Mouse (Mus musculus): ENCODE measurements around the gene Wnt3a. TPM values are rescaled to one million over a fixed set of nuclear protein-coding genes. Genes with fewer than 3 reads are reported as not detected.

The Wnt3a gene
- polyA plus RNA-seq, 1 experiment from 2014 or later = 1.6 TPM

DNA sequence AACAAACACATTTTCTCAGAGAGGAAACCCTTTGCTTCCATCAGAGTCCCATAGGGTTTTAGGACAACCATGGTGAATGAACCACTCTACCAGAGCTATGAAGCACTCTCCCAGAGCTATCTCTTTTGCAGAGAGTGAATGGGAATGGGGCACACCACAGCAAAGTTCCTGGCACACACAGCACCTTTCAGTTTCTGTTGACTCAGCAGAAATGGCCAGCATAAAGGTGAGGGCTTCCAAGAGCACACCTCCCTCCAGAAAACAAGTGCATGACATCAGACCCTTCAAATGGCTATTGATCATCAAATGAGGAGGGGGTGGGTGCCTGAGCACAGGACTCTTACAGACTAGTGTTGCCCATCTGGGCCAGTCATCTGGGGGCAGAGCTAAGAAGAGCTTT, 28.2 kb downstream of the Wnt3a start:
- no peak for ATAC-seq (ENCODE audit: insufficient number of reproducible peaks, insufficient read depth, low FRiP score, low TSS enrichment, low read depth)
- Histone ChIP-seq H3K4me2 (no peak overlapping the region), H3K9ac (replicated peaks) (no peak overlapping the region), H3K4me3 (replicated peaks) (no peak overlapping the region), H3K9me3 (no peaks in the 10 kb centered on the region), H3K27me3 (peaks cover 56% of the 10 kb centered on the region), H3K36me3 (no peaks in the 10 kb centered on the region), H3K4me1 (replicated peaks) (peaks cover 15% of the 10 kb centered on the region), H3K27ac (no peak overlapping the region)

DNA sequence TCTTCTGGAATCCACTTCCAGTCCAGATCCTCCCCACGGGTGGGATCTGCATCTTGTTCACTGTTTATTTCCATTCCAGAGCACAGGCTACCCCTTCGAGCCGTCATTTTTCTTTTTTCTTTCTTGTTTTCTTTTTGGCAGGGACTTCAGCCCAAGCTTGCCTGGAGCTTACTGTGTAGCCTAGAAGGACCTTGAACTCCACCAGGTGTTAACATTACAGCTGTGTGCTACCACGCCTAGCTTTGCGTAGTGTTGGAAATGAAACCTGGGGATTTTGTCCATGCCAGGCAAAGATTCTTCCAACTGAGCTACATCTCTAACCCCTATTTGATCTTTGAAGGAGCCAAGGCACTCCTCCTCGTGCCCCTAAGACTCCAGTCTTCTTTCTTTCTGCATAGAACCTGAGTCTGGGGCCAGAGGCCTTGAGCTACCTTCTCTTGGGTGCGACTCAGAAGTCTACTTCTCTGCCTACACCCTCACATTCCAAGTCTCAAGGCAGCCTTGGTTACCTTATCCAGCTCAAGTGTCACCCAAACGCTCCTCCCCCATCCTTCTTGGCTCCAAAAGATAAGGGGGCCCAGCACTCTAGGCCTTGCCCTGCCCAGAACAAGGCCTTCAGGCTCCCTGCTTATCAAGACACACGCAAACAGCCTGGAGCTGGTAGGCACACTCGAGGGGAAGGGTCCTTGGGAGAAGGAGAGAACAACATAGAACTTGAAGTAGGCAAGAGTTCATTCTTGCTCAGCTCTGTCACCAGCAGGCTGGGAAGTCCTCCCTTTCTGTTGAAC, 29.7 kb downstream of the Wnt3a start:
- ATAC-seq (ENCODE audit: insufficient number of reproducible peaks, insufficient read depth, low FRiP score, low TSS enrichment, low read depth) = no peak
- no peak overlapping the region for H3K4me2 ChIP-seq
- no peaks in the 10 kb centered on the region for H3K36me3 ChIP-seq
- no peaks in the 10 kb centered on the region for H3K9me3 ChIP-seq
- H3K4me1 ChIP-seq (replicated peaks) = peaks cover 15% of the 10 kb centered on the region
- H3K27ac ChIP-seq = no peak overlapping the region
- no peak overlapping the region for H3K9ac ChIP-seq (replicated peaks)
- H3K27me3 ChIP-seq = peaks cover 49% of the 10 kb centered on the region
- 75% methylated on average over 10 of the region's 10 CpGs for WGBS
- H3K4me3 ChIP-seq (replicated peaks) = no peak overlapping the region

DNA sequence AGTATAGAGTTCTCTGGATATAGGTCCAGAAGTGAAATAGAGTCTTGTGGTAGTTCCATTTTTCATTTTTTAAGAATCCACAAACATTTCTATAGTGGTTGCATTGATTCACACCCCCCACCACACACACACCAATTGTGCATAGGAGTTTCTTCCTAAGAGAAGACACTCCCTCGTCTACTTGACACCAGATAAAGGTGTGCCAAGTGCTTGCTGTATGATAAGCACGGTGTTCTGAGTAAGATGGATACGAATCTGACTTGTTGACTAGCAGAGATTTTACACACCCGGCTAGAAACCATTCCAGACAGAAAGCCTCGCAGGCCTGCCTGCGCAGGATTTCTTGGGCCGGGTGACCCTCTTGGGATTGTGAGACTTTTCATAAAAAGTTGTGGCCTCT, 30.9 kb downstream of the Wnt3a start:
- no peak overlapping the region for H3K4me2 ChIP-seq
- H3K4me1 ChIP-seq (replicated peaks) = peaks cover 11% of the 10 kb centered on the region
- H3K27me3 ChIP-seq = peaks cover 45% of the 10 kb centered on the region
- WGBS = 87% methylated on average over 7 of the region's 7 CpGs
- H3K27ac ChIP-seq = no peak overlapping the region
- no peaks in the 10 kb centered on the region for H3K36me3 ChIP-seq
- H3K4me3 ChIP-seq (replicated peaks) = no peak overlapping the region
- no peaks in the 10 kb centered on the region for H3K9me3 ChIP-seq
- ATAC-seq (ENCODE audit: insufficient number of reproducible peaks, insufficient read depth, low FRiP score, low TSS enrichment, low read depth) = no peak
- no peak overlapping the region for H3K9ac ChIP-seq (replicated peaks)

DNA sequence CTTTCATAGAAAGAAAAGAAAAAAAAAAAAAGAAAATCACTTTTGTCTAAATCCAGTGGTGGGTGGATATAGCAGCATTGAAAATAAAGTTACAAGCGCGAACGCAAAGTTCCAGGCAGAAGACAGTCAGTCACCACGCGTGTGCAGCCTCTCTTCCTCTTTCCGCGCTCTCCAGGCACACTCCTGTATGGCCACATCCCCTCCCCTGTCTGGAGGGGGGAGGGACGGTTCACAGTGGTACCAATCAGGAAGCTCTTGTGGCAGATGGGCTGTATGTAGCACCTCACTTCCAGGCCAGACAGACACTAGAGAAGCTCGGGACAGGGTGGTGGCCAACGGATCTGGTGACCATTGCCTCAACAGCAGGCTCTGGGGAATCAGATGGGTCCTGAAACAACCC, 42.5 kb downstream of the Wnt3a start:
- no peaks in the 10 kb centered on the region for H3K9me3 ChIP-seq
- H3K4me2 ChIP-seq = no peak overlapping the region
- 61% methylated on average over 10 of the region's 10 CpGs for WGBS
- no peak overlapping the region for H3K4me3 ChIP-seq (replicated peaks)
- no peaks in the 10 kb centered on the region for H3K36me3 ChIP-seq
- H3K27me3 ChIP-seq = peaks cover 37% of the 10 kb centered on the region
- no peak overlapping the region for H3K27ac ChIP-seq
- no peak overlapping the region for H3K9ac ChIP-seq (replicated peaks)
- no peak for ATAC-seq (ENCODE audit: insufficient number of reproducible peaks, insufficient read depth, low FRiP score, low TSS enrichment, low read depth)
- peaks cover 4% of the 10 kb centered on the region for H3K4me1 ChIP-seq (replicated peaks)

DNA sequence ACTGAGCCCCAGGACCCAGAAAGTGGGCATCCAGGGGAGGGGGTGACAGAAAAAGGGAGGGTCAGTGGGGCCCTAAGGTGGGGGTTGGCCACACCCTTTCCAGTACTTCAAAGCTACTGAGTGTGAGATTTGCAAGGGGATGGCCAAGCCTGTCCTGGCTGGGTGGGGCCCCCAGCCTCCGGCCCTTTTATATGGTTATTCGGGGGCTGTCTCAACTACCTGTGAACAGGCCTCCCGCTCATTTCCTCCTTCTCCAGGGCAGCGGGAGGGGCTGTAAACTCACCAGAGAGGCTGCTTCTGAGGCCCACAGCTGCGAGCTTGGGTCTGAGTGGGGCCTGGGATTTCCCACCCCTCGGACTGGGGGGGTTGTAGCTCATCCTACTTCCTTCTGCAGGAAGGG, 46.7 kb downstream of the Wnt3a start:
- no peak overlapping the region for H3K4me2 ChIP-seq
- no peak for ATAC-seq (ENCODE audit: insufficient number of reproducible peaks, insufficient read depth, low FRiP score, low TSS enrichment, low read depth)
- no peak overlapping the region for H3K27ac ChIP-seq
- H3K4me3 ChIP-seq (replicated peaks) = no peak overlapping the region
- WGBS = 14% methylated on average over 6 of the region's 6 CpGs
- peaks cover 59% of the 10 kb centered on the region for H3K27me3 ChIP-seq
- H3K36me3 ChIP-seq = no peaks in the 10 kb centered on the region
- H3K4me1 ChIP-seq (replicated peaks) = peaks cover 17% of the 10 kb centered on the region
- H3K9me3 ChIP-seq = no peaks in the 10 kb centered on the region
- H3K9ac ChIP-seq (replicated peaks) = no peak overlapping the region

DNA sequence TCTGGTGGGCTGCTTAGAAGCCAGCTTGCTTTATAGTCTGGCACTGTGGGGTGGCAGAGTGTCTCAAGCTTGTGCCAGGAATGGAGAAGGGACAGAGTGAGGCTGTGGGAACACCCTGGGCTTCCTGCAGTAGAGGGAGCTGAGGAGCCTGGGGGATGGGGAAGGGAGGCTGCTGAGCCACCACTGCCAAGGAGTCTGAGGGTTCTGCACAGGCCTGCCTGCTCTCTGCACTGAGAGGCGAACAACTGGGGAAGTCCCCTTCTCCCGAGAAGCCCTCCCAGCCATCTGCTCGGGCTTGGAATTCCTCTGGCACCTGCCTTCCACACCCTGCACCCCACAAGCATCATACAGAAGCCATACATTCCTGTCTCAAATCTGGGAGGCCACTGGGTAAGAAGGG, 48.7 kb downstream of the Wnt3a start:
- ATAC-seq (ENCODE audit: insufficient number of reproducible peaks, insufficient read depth, low FRiP score, low TSS enrichment, low read depth) = no peak
- Histone ChIP-seq H3K4me1 (replicated peaks) (peaks cover 24% of the 10 kb centered on the region), H3K4me3 (replicated peaks) (no peak overlapping the region), H3K36me3 (no peaks in the 10 kb centered on the region), H3K9ac (replicated peaks) (no peak overlapping the region), H3K4me2 (no peak overlapping the region), H3K27me3 (peaks cover 52% of the 10 kb centered on the region), H3K27ac (no peak overlapping the region), H3K9me3 (no peaks in the 10 kb centered on the region)
- 3% methylated on average over 3 of the region's 3 CpGs for WGBS

DNA sequence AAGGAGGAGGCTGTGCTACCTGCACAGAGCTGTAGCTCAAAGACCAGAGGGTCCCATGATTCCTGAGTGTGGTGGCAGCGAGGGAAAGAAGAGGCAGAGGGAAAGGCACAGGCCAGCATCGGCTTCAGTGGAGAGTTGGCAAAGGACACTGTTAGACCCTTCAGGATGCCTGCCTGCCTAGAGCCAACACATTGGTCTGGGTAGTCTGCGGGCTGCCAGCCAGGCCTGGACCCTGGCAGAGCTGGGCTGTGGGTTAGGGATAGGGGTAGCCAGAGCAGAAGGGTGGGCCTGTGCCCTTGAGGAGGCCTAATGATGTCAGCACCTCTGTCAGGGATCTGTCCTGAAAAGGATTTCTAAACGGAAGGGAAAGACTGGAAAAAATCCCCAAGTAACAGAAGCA, 50.8 kb downstream of the Wnt3a start:
- no peaks in the 10 kb centered on the region for H3K36me3 ChIP-seq
- H3K27ac ChIP-seq = no peak overlapping the region
- H3K4me3 ChIP-seq (replicated peaks) = no peak overlapping the region
- H3K9ac ChIP-seq (replicated peaks) = no peak overlapping the region
- WGBS = 69% methylated on average over 4 of the region's 4 CpGs
- no peak for ATAC-seq (ENCODE audit: insufficient number of reproducible peaks, insufficient read depth, low FRiP score, low TSS enrichment, low read depth)
- H3K4me1 ChIP-seq (replicated peaks) = peaks cover 24% of the 10 kb centered on the region
- H3K9me3 ChIP-seq = no peaks in the 10 kb centered on the region
- H3K4me2 ChIP-seq = no peak overlapping the region
- peaks cover 47% of the 10 kb centered on the region for H3K27me3 ChIP-seq

DNA sequence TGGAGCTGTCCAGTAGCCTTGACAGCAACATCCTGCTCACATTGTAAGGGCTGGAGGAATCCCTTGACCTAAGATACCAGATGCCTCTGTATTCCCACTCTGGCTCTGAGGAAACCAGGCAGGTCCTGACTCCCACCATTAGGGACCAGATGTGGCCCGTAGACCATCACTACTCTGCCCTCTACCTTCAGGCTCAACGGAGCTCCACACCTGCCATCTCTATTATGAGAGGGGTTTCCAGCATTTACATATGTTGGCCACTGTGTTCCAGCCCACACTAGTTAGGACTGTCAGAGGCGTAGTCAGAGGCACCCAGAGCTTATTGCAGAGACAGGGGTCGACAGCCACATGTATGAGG, 51.1 kb downstream of the Wnt3a start:
- ATAC-seq (ENCODE audit: insufficient number of reproducible peaks, insufficient read depth, low FRiP score, low TSS enrichment, low read depth) = 0 out of 2 replicates have a peak, but pooled peaks have one; percentile 3
- H3K27ac ChIP-seq = no peak overlapping the region
- H3K4me3 ChIP-seq (replicated peaks) = 0 out of 2 replicates have a peak overlapping the region, but pooled peaks have one; percentile 0
- peaks cover 47% of the 10 kb centered on the region for H3K27me3 ChIP-seq
- H3K4me2 ChIP-seq = peak overlapping the region; percentile 1; the same call in 1 of the 2 replicates
- H3K4me1 ChIP-seq (replicated peaks) = peaks cover 24% of the 10 kb centered on the region
- 19% methylated on average over 4 of the region's 4 CpGs for WGBS
- H3K9me3 ChIP-seq = no peaks in the 10 kb centered on the region
- no peak overlapping the region; the same call in 1 of the 2 replicates for H3K9ac ChIP-seq (replicated peaks)
- no peaks in the 10 kb centered on the region for H3K36me3 ChIP-seq

DNA sequence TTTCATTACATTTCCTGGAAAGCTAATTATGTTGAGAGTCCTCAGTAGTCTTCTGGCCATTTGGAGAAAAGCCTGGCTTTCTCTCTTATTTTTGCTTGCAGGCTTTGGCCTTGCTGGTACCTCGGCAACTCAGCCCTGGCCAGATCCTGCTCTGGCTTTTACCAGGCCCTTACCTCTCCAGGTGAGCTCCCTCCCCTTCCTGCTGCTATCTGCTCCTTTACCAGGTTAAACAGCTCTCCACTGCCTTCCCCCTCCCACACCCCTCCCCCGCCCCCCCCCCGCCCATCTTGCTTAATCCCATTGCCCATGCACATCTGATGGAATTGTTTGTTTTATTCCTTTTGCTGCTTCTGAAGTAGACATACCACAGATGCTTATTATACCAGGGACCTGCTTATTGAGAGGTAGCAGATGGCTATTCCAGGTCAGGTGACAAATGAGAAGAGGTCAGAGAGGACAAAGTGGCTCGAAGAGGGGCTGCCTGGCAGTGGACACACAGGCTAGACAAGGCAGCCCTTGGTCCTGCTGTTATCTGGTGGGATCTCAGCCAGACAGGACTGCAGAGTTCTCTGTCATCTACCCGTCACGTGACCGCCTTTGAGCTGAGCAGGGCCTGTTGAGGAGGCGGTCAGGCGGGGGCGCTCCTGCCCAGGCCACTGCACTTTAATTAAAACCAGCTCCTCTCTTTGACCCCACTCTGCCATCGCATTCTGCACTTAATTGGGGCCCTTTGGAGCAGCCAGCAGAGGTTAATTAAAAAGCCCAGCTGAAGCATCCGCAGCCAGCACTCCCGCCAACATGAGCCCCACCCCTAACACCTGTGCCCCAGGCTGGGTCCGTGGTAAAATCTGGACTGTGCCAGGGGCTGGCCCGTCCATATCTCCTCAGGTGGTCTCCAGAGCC, 51.8 kb downstream of the Wnt3a start:
- Histone ChIP-seq H3K36me3 (no peaks in the 10 kb centered on the region), H3K9me3 (no peaks in the 10 kb centered on the region), H3K27ac (no peak overlapping the region), H3K4me2 (peak overlapping the region; percentile 1; the same call in 1 of the 2 replicates), H3K9ac (replicated peaks) (no peak overlapping the region; the same call in 1 of the 2 replicates), H3K27me3 (peaks cover 41% of the 10 kb centered on the region), H3K4me1 (replicated peaks) (peaks cover 20% of the 10 kb centered on the region), H3K4me3 (replicated peaks) (0 out of 2 replicates have a peak overlapping the region, but pooled peaks have one; percentile 0)
- ATAC-seq (ENCODE audit: insufficient number of reproducible peaks, insufficient read depth, low FRiP score, low TSS enrichment, low read depth) = peak; percentile 65
- WGBS = 4% methylated on average over 14 of the region's 15 CpGs

DNA sequence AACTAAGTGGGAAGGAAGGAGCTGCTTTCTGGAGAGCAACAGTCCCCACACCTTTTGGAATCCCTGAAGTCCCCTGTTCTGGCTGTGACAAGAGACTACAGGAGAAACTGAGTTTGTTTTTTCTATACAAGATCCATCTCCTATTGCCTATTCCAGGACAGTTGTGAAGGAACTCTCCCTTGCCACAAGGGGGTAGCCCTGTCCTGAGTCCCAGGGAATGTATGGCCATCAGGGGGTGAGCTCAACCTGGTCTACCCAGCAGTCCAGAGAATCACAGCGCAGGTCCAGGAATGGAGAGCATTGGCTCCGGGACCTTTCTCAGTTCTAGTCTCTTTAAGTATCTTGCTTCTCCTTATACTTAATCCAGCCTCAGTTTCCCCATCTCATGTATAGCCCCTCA, 57.8 kb downstream of the Wnt3a start:
- Histone ChIP-seq H3K36me3 (no peaks in the 10 kb centered on the region), H3K9me3 (no peaks in the 10 kb centered on the region), H3K4me2 (no peak overlapping the region), H3K4me3 (replicated peaks) (no peak overlapping the region), H3K4me1 (replicated peaks) (peaks cover 6% of the 10 kb centered on the region; the same call in 1 of the 2 replicates), H3K27ac (no peak overlapping the region), H3K9ac (replicated peaks) (no peak overlapping the region), H3K27me3 (peaks cover 3% of the 10 kb centered on the region; the same call in 1 of the 2 replicates)
- WGBS = 42% methylated on average over 2 of the region's 2 CpGs
- no peak for ATAC-seq (ENCODE audit: insufficient number of reproducible peaks, insufficient read depth, low FRiP score, low TSS enrichment, low read depth)

DNA sequence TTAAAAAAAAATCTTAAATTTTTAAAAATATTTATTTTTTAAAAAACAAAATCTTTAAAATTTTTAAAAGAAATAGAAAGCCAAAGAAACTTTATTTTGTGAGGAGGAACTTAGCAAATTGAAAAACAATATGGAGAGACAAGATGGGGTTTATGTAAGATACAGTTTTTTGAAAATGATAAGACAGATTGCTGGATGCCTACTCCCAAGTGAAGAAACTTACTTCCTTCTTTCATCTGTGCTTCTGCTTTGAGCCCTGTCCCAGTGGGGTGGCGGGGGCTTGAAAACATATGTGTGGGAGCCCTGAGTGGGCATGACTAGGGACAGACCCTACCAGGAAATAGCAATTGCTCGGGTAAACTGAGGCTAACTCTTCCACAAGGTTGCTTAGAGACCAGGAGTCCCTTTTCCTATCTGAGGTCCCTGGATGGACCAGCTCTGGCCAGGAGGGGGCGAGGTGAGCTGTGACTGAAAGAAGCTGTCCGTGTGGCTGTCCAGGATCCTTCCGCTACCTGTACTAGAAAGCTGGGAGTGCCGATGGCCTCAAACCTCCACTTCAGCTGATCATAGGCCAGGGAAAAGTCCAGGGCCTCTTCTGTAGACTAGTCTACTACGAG, 60.3 kb downstream of the Wnt3a start:
- Histone ChIP-seq H3K4me2 (no peak overlapping the region), H3K9ac (replicated peaks) (no peak overlapping the region; the same call in 1 of the 2 replicates), H3K4me3 (replicated peaks) (no peak overlapping the region), H3K36me3 (no peaks in the 10 kb centered on the region), H3K27ac (no peak overlapping the region), H3K27me3 (peaks cover 3% of the 10 kb centered on the region; the same call in 1 of the 2 replicates), H3K4me1 (replicated peaks) (peaks cover 24% of the 10 kb centered on the region), H3K9me3 (no peaks in the 10 kb centered on the region)
- WGBS = 18% methylated on average over 7 of the region's 7 CpGs
- no peak for ATAC-seq (ENCODE audit: insufficient number of reproducible peaks, insufficient read depth, low FRiP score, low TSS enrichment, low read depth)

Data from limb, embryonic 12.5 days (tissue).